Mouse (Mus musculus): ENCODE measurements at regions not wholly inside any gene's neighbourhood (a gene's known extent, or its start where the extent isn't known, plus 50 kb on each side); places are given as distances from the start of the nearest gene placed in this dataset.

GRCm38 (mm10) chr12:64393106-64393505 lies 81.4 kb downstream of the Fscb start:
- DNase-seq = no peak

- peak; percentile 3 to 4 for DNase-seq
Measured at GRCm38 (mm10) chr12:64389766-64390445, 84.6 kb downstream of the Fscb start.

GRCm38 (mm10) chr12:64364941-64365340 lies 109.5 kb downstream of the Fscb start:
- no peak for DNase-seq

- no peak for DNase-seq
Measured at GRCm38 (mm10) chr12:64361592-64362116, 112.8 kb downstream of the Fscb start.

- DNase-seq = no peak
Measured at GRCm38 (mm10) chr12:64360698-64361097, 113.8 kb downstream of the Fscb start.

- no peak for DNase-seq
Measured at GRCm38 (mm10) chr12:64343745-64344144, 130.7 kb downstream of the Fscb start.

- no peak for DNase-seq
Measured at GRCm38 (mm10) chr12:64335167-64335566, 139.3 kb downstream of the Fscb start.

Measured in cerebellum, postnatal 14 days (tissue).